Comparison of ENCODE assay signal across 7 mouse cellular contexts in the genomic region with DNA sequence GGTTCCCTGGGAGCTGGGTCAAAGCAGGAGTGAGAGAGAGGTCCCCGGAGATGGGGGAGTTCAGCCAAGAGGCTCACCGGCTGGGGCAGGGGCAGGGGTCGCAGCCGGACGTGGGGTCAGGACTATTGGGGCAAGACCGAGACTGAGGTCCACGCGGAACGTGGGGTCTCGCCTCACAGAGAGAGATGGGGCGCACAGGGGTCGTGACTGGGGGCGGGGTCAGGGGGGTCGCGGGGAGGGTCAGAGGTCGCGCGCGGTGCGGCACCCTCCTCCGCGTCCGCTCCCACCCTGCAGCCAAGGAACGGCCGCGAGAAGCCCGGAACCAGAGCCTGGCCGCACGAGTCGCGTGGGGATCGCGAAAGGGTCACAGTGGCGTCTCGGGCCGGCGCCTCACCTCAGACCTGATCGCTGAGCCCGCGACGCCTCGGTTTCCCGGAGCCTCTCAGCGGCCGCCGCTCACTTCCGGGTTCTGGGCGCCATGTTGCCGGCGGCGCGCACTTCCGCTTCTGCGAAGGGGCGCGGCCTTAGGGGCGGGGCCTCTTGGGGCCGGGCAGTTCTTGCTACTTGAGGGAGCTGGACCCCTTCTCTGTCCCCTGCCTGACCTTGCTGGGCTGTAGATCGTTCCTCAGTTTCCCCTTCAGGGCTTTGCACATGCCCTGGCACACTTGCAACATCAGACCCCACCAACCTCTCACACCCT. TPM values are rescaled to one million over a fixed set of nuclear protein-coding genes. Genes with fewer than 3 reads are reported as not detected.
DNase-seq lines count a peak whose midpoint lies in the region; ATAC-seq and TF ChIP-seq lines count a peak whose summit lies in the region.

No protein-coding gene starts in this region.

- WGBS in intestine, embryonic 16.5 days, result under 1% methylated on average over 47 of the region's 59 CpGs
- under 1% methylated on average over 58 of the region's 59 CpGs for whole genome bisulfite sequencing in limb, embryonic 11.5 days
- 1% methylated on average over 59 of the region's 59 CpGs for WGBS in midbrain, embryonic 13.5 days
- WGBS in small intestine, adult 2 months, result under 1% methylated on average over 59 of the region's 59 CpGs

- peak; percentile 78 for DNase-seq in adrenal gland, adult 8-10 months
- peak; percentile 94 for DNase-seq in embryo, embryonic 11 days
- peak; percentile 81 to 84 for DNase-seq in gastrocnemius, postnatal 36 days
- DNase-seq in limb, embryonic 11.5 days (ENCODE audit: low spot score), result peak; percentile 89

- peaks cover 53% of the 10 kb centered on the region for H3K4me1 ChIP-seq in intestine, embryonic 16.5 days (ENCODE audit: control insufficient read depth, insufficient read depth, low read length)
- H3K4me1 ChIP-seq in limb, embryonic 11.5 days (ENCODE audit: control insufficient read depth, insufficient read depth, low read length), result peaks cover 10% of the 10 kb centered on the region
- H3K4me1 ChIP-seq in midbrain, embryonic 13.5 days (replicated peaks), result peaks cover 31% of the 10 kb centered on the region
- H3K4me1 ChIP-seq in small intestine, adult 2 months (ENCODE audit: control insufficient read depth, insufficient read depth, insufficient read length, low read length), result peaks cover 44% of the 10 kb centered on the region

- peak overlapping the region; percentile 73 for H3K27ac ChIP-seq in intestine, embryonic 16.5 days (ENCODE audit: low read length)
- no peak overlapping the region for H3K27ac ChIP-seq in limb, embryonic 11.5 days (replicated peaks; ENCODE audit: low read depth, low read length)
- H3K27ac ChIP-seq in midbrain, embryonic 13.5 days, result peak overlapping the region; percentile 76
- peak overlapping the region; percentile 90 for H3K27ac ChIP-seq in small intestine, adult 2 months (ENCODE audit: insufficient read depth, low read depth, low read length)

- H3K9me3 ChIP-seq in intestine, embryonic 16.5 days (ENCODE audit: control insufficient read depth, low read length), result no peaks in the 10 kb centered on the region
- H3K9me3 ChIP-seq in limb, embryonic 11.5 days (ENCODE audit: control insufficient read depth, low read length), result no peaks in the 10 kb centered on the region
- no peaks in the 10 kb centered on the region for H3K9me3 ChIP-seq in midbrain, embryonic 13.5 days

- peak overlapping the region; percentile 85 for H3K4me2 ChIP-seq in intestine, embryonic 16.5 days (ENCODE audit: low read depth, low read length)
- peak overlapping the region; percentile 85 for H3K4me2 ChIP-seq in limb, embryonic 11.5 days (ENCODE audit: low read depth, severe bottlenecking)
- peak overlapping the region; percentile 93 for H3K4me2 ChIP-seq in midbrain, embryonic 13.5 days (replicated peaks)

- intact Hi-C loops in gastrocnemius, postnatal 36 days (cut with DNase I), result no loop called here

- H3K27me3 ChIP-seq in intestine, embryonic 16.5 days (replicated peaks; ENCODE audit: control insufficient read depth, insufficient read depth, low read length), result no peaks in the 10 kb centered on the region
- no peaks in the 10 kb centered on the region for H3K27me3 ChIP-seq in limb, embryonic 11.5 days (ENCODE audit: control insufficient read depth, insufficient read depth, low read length)
- H3K27me3 ChIP-seq in midbrain, embryonic 13.5 days, result no peaks in the 10 kb centered on the region
- H3K27me3 ChIP-seq in small intestine, adult 2 months (ENCODE audit: control insufficient read depth, insufficient read depth, low read length), result no peaks in the 10 kb centered on the region

- TF ChIP-seq CTCF in small intestine, adult 2 months (IDR thresholded peaks at IDR 0.05; ENCODE audit: extremely low read depth, insufficient read length, insufficient replicate concordance, low read depth, low read length), result no peak

- H3K4me3 ChIP-seq in intestine, embryonic 16.5 days (ENCODE audit: low read length), result peak overlapping the region; percentile 89
- H3K4me3 ChIP-seq in limb, embryonic 11.5 days (ENCODE audit: low read depth, low read length), result peak overlapping the region; percentile 95
- H3K4me3 ChIP-seq in midbrain, embryonic 13.5 days (replicated peaks), result peak overlapping the region; percentile 92
- peak overlapping the region; percentile 73 for H3K4me3 ChIP-seq in small intestine, adult 2 months (ENCODE audit: low read depth, low read length)

- peak overlapping the region; percentile 97 for H3K9ac ChIP-seq in intestine, embryonic 16.5 days (ENCODE audit: low read depth, low read length)
- peak overlapping the region; percentile 79 for H3K9ac ChIP-seq in limb, embryonic 11.5 days (ENCODE audit: low read length)
- H3K9ac ChIP-seq in midbrain, embryonic 13.5 days (replicated peaks), result peak overlapping the region; percentile 91

- no peaks in the 10 kb centered on the region for H3K36me3 ChIP-seq in intestine, embryonic 16.5 days (ENCODE audit: control insufficient read depth, insufficient read depth, low read length)
- H3K36me3 ChIP-seq in limb, embryonic 11.5 days (ENCODE audit: control insufficient read depth, insufficient read depth, low read length), result no peaks in the 10 kb centered on the region
- no peaks in the 10 kb centered on the region for H3K36me3 ChIP-seq in midbrain, embryonic 13.5 days
- H3K36me3 ChIP-seq in small intestine, adult 2 months (ENCODE audit: control insufficient read depth, insufficient read depth, low read length), result no peaks in the 10 kb centered on the region

- TF ChIP-seq POLR2A in small intestine, adult 2 months (IDR thresholded peaks at IDR 0.05; ENCODE audit: low read depth, low read length), result peak; percentile 91

- peak; percentile 75 for ATAC-seq in intestine, embryonic 16.5 days
- ATAC-seq in limb, embryonic 11.5 days (ENCODE audit: insufficient number of reproducible peaks, low FRiP score, low TSS enrichment, low read depth), result peak; percentile 88
- peak; percentile 93 for ATAC-seq in midbrain, embryonic 13.5 days

RNA-seq across cellular contexts. Expression of gene Sbno2, which starts 3.0 kb away (rescaled TPM):
- total RNA-seq in adrenal gland, adult 8-10 months (2022), result 10 to 100 TPM; 27.4 to 54.8 (median 45.1) TPM
- total RNA-seq in gastrocnemius, postnatal 36 days (2021), result 1 to 10 TPM; 4.5 to 7.3 TPM
- 13.4 and 14.3 TPM in 2 replicates for polyA plus RNA-seq in intestine, embryonic 16.5 days (2015; fragmentation: Nextera tagmentation; extraction: Ambion mirVana)
- 8.1 and 10.8 TPM in 2 replicates for polyA plus RNA-seq in limb, embryonic 11.5 days (2014; fragmentation: Nextera tagmentation; extraction: Ambion mirVana)
- polyA plus RNA-seq in midbrain, embryonic 13.5 days (2015; fragmentation: Nextera tagmentation; extraction: Ambion mirVana), result 13.4 and 15.3 TPM in 2 replicates
- 61.2 and 126 TPM in 2 replicates for polyA plus RNA-seq in small intestine, adult 2 months (2012; rRNA removed)

RNA-seq across cellular contexts. Expression of gene Stk11, which starts 13.2 kb away (rescaled TPM):
- 100 to 1,000 TPM; 127 to 146 (median 143) TPM for total RNA-seq in adrenal gland, adult 8-10 months (2022)
- total RNA-seq in gastrocnemius, postnatal 36 days (2021), result 100 to 1,000 TPM; 120 to 135 TPM
- polyA plus RNA-seq in intestine, embryonic 16.5 days (2015; fragmentation: Nextera tagmentation; extraction: Ambion mirVana), result 13.8 and 15.7 TPM in 2 replicates
- polyA plus RNA-seq in limb, embryonic 11.5 days (2014; fragmentation: Nextera tagmentation; extraction: Ambion mirVana), result 23.6 and 27.1 TPM in 2 replicates
- 17.7 and 20.7 TPM in 2 replicates for polyA plus RNA-seq in midbrain, embryonic 13.5 days (2015; fragmentation: Nextera tagmentation; extraction: Ambion mirVana)
- polyA plus RNA-seq in small intestine, adult 2 months (2012; rRNA removed), result 77.5 and 124 TPM in 2 replicates

RNA-seq across cellular contexts. Expression of gene Atp5d, which starts 36.1 kb away (rescaled TPM):
- total RNA-seq in adrenal gland, adult 8-10 months (2022), result 100 to 1,000 TPM; 380 to 452 (median 425) TPM
- total RNA-seq in gastrocnemius, postnatal 36 days (2021), result 100 to 1,000 TPM; 600 to 616 TPM
- 846 and 854 TPM in 2 replicates for polyA plus RNA-seq in intestine, embryonic 16.5 days (2015; fragmentation: Nextera tagmentation; extraction: Ambion mirVana)
- polyA plus RNA-seq in limb, embryonic 11.5 days (2014; fragmentation: Nextera tagmentation; extraction: Ambion mirVana), result 416 and 426 TPM in 2 replicates
- polyA plus RNA-seq in midbrain, embryonic 13.5 days (2015; fragmentation: Nextera tagmentation; extraction: Ambion mirVana), result 391 and 394 TPM in 2 replicates
- 2,309 and 4,813 TPM in 2 replicates for polyA plus RNA-seq in small intestine, adult 2 months (2012; rRNA removed)

RNA-seq across cellular contexts. Expression of gene Cbarp, which starts 38.3 kb away (rescaled TPM):
- total RNA-seq in adrenal gland, adult 8-10 months (2022), result 10 to 100 TPM; 58.4 to 92.4 (median 81.9) TPM
- 1 to 10 TPM; 1.4 to 2.1 TPM for total RNA-seq in gastrocnemius, postnatal 36 days (2021)
- 5.1 TPM in 2 replicates for polyA plus RNA-seq in intestine, embryonic 16.5 days (2015; fragmentation: Nextera tagmentation; extraction: Ambion mirVana)
- 4.7 and 6.5 TPM in 2 replicates for polyA plus RNA-seq in limb, embryonic 11.5 days (2014; fragmentation: Nextera tagmentation; extraction: Ambion mirVana)
- polyA plus RNA-seq in midbrain, embryonic 13.5 days (2015; fragmentation: Nextera tagmentation; extraction: Ambion mirVana), result 40.6 and 45.3 TPM in 2 replicates
- 3.7 and 6.6 TPM in 2 replicates for polyA plus RNA-seq in small intestine, adult 2 months (2012; rRNA removed)

RNA-seq across cellular contexts. Expression of gene Midn, which starts 45.7 kb away (rescaled TPM):
- total RNA-seq in adrenal gland, adult 8-10 months (2022), result 100 to 1,000 TPM in 1 of 4 experiments, 10 to 100 TPM in 3; 56.4 to 145 (median 90.1) TPM
- total RNA-seq in gastrocnemius, postnatal 36 days (2021), result 10 to 100 TPM; 37.6 to 49.3 TPM
- 8.8 and 10.3 TPM in 2 replicates for polyA plus RNA-seq in intestine, embryonic 16.5 days (2015; fragmentation: Nextera tagmentation; extraction: Ambion mirVana)
- 59.3 and 60.9 TPM in 2 replicates for polyA plus RNA-seq in limb, embryonic 11.5 days (2014; fragmentation: Nextera tagmentation; extraction: Ambion mirVana)
- polyA plus RNA-seq in midbrain, embryonic 13.5 days (2015; fragmentation: Nextera tagmentation; extraction: Ambion mirVana), result 35.9 and 40.6 TPM in 2 replicates
- 151 and 372 TPM in 2 replicates for polyA plus RNA-seq in small intestine, adult 2 months (2012; rRNA removed)
